Mouse (Mus musculus) heart, adult 18-20 months (tissue): ENCODE measurements around the gene Tnk2. TPM values are rescaled to one million over a fixed set of nuclear protein-coding genes. Genes with fewer than 3 reads are reported as not detected.
A peak's percentile ranks its signal among the peaks of the same experiment; 100 is the strongest.

ENCODE experiments used
- DNase-seq, 2 experiments: peaks; one replicate each; pipeline ENCODE4 v3.0.0; 2021 to 2022; ENCODE audit warnings: mixed read lengths in 1 of 2
- total RNA-seq, 2 experiments: library from RNA; stranded (reverse); gene quantifications; 2 replicates each; pipeline ENCODE4 v1.2.3; 2021

The Tnk2 gene
- total RNA-seq, 2 experiments from 2014 or later, result 20.5 to 22.0 TPM

- peak; percentile 28 to 44 for DNase-seq
Measured at GRCm38 (mm10) chr16:32713556-32713955, 69.9 kb downstream of the Tnk2 start.

GRCm38 (mm10) chr16:32715364-32715763, 71.7 kb downstream of the Tnk2 start:
- no peak for DNase-seq

GRCm38 (mm10) chr16:32723163-32723562, 79.5 kb downstream of the Tnk2 start:
- no peak for DNase-seq

- no peak for DNase-seq
Measured at GRCm38 (mm10) chr16:32723767-32724166, 80.1 kb downstream of the Tnk2 start.

- DNase-seq, result no peak
Measured at GRCm38 (mm10) chr16:32724259-32724658, 80.6 kb downstream of the Tnk2 start.

GRCm38 (mm10) chr16:32726501-32726900, 82.8 kb downstream of the Tnk2 start:
- no peak for DNase-seq

- peak in 1 of 2 experiments; percentile 21 for DNase-seq
Measured at GRCm38 (mm10) chr16:32728240-32728639, 84.6 kb downstream of the Tnk2 start.

- DNase-seq, result no peak
Measured at GRCm38 (mm10) chr16:32728730-32729129, 85.1 kb downstream of the Tnk2 start.

Other genes starting within 250 kb of the Tnk2 start
- not detected for gene Tm4sf19, start 243.4 kb upstream of the Tnk2 start, total RNA-seq
- gene Tctex1d2, start 224.2 kb upstream of the Tnk2 start, total RNA-seq, result 1 to 10 TPM; 5.1 to 6.8 TPM
- 100 to 1,000 TPM; 121 to 128 TPM for gene Pcyt1a, start 213.0 kb upstream of the Tnk2 start, total RNA-seq
- under 1 TPM; 0.32 to 0.85 TPM for gene Slc51a, start 156.0 kb upstream of the Tnk2 start, total RNA-seq
- not detected for gene Zdhhc19, start 147.6 kb upstream of the Tnk2 start, total RNA-seq
- 10 to 100 TPM; 27.1 to 57.1 TPM for gene Tfrc, start 35.0 kb upstream of the Tnk2 start, total RNA-seq
- gene Muc4, start 92.0 kb downstream of the Tnk2 start, total RNA-seq, result under 1 TPM; 0.35 to 0.44 TPM
- under 1 TPM; 0.30 to 0.44 TPM for gene Muc20, start 153.6 kb downstream of the Tnk2 start, total RNA-seq
- not detected for gene Smbd1, start 166.6 kb downstream of the Tnk2 start, total RNA-seq
- gene Fyttd1, start 233.6 kb downstream of the Tnk2 start, total RNA-seq, result 100 to 1,000 TPM; 105 to 106 TPM
- 10 to 100 TPM; 28.3 to 29.7 TPM for gene Rubcn, start 233.9 kb downstream of the Tnk2 start, total RNA-seq